In the genomic region with DNA sequence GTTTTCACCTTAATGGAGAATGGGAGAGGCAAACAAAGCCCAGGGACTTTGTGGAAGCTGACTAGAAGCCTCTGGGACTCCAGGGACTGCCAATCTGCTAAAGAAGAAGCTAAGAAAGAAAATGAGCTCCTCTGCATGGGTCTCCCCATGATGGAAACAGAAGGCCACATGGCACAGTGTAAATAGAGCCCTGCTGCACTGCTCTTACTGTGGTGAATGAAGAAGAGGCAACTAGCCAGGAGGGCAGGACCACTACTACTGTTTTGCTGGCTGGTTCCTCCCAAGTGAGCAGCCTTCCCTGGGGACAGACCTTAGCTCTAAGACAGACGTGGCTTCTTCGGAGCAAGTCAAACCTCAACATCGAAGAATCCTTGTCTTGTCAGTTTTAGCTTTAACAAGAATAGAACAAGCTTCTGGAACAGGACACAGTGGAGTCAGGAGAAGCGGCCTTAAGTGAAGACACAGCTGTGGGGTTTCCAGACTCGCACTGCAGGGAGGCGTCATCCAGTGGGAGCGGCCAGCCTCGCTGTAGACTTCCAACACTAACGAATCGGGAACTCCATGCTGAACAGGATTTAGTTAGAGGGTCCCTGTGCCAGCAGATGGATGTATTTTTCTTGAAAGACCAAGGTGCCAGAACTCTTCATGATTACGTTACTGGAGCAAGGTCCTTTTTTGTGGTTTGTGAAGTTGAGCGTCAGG, we compare ENCODE assay signal across 11 mouse cellular contexts.
DNase-seq lines count a peak whose midpoint lies in the region; ATAC-seq and TF ChIP-seq lines count a peak whose summit lies in the region.
"Had no signal": no experiment of that assay in that cellular context is flagged by ENCODE, and none has a peak within 500 bp of the region (broad histone marks: within the 10 kb centered on the region; RNA-seq: fewer than 3 reads in every experiment).

No protein-coding gene starts in this region.

- H3K36me3 ChIP-seq in forebrain, postnatal 0 days (ENCODE audit: insufficient read depth), result no peaks in the 10 kb centered on the region
- no peaks in the 10 kb centered on the region for H3K36me3 ChIP-seq in forebrain, embryonic 16.5 days (ENCODE audit: control insufficient read depth, insufficient read depth)
- no peaks in the 10 kb centered on the region for H3K36me3 ChIP-seq in limb, embryonic 13.5 days
- no peaks in the 10 kb centered on the region for H3K36me3 ChIP-seq in limb, embryonic 10.5 days
- H3K36me3 ChIP-seq in lung, embryonic 15.5 days, result no peaks in the 10 kb centered on the region
- H3K36me3 ChIP-seq: midbrain, embryonic 12.5 days had no signal

- DNase-seq in forebrain, postnatal 0 days, result peak; percentile 8
- no peak for DNase-seq in limb, embryonic 10.5 days (ENCODE audit: low spot score)
- DNase-seq in gastrocnemius, postnatal 14 days, result peak; percentile 66
- DNase-seq: cerebellum, postnatal 36 days had no signal

- H3K4me1 ChIP-seq in forebrain, postnatal 0 days (ENCODE audit: insufficient read depth), result no peaks in the 10 kb centered on the region
- H3K4me1 ChIP-seq in forebrain, embryonic 16.5 days (replicated peaks; ENCODE audit: control insufficient read depth, insufficient read depth, low read length), result no peaks in the 10 kb centered on the region
- H3K4me1 ChIP-seq in limb, embryonic 13.5 days, result peaks cover 23% of the 10 kb centered on the region
- peaks cover 4% of the 10 kb centered on the region; the same call in 1 of the 2 replicates for H3K4me1 ChIP-seq in limb, embryonic 10.5 days
- H3K4me1 ChIP-seq in lung, embryonic 15.5 days, result peaks cover 22% of the 10 kb centered on the region
- H3K4me1 ChIP-seq: midbrain, embryonic 12.5 days had no signal

- H3K9ac ChIP-seq in forebrain, postnatal 0 days, result no peak overlapping the region
- H3K9ac ChIP-seq in forebrain, embryonic 16.5 days (replicated peaks; ENCODE audit: low read depth, low read length), result no peak overlapping the region
- no peak overlapping the region for H3K9ac ChIP-seq in limb, embryonic 13.5 days
- no peak overlapping the region for H3K9ac ChIP-seq in lung, embryonic 15.5 days
- H3K9ac ChIP-seq: midbrain, embryonic 12.5 days had no signal

- no peak for TF ChIP-seq CTCF in forebrain, postnatal 0 days (IDR thresholded peaks at IDR 0.05; ENCODE audit: low read depth)

- H3K4me2 ChIP-seq in forebrain, postnatal 0 days (ENCODE audit: low read depth), result no peak overlapping the region
- H3K4me2 ChIP-seq in forebrain, embryonic 16.5 days (ENCODE audit: low read length), result no peak overlapping the region
- no peak overlapping the region for H3K4me2 ChIP-seq in limb, embryonic 13.5 days (replicated peaks)
- H3K4me2 ChIP-seq in lung, embryonic 15.5 days, result no peak overlapping the region
- H3K4me2 ChIP-seq: midbrain, embryonic 12.5 days had no signal

- no peak overlapping the region for H3K27ac ChIP-seq in forebrain, postnatal 0 days (ENCODE audit: low read depth, low read length)
- no peak overlapping the region for H3K27ac ChIP-seq in forebrain, embryonic 16.5 days (ENCODE audit: low read length)
- peak overlapping the region; percentile 65; the same call in 1 of the 2 replicates for H3K27ac ChIP-seq in limb, embryonic 13.5 days
- no peak overlapping the region for H3K27ac ChIP-seq in limb, embryonic 10.5 days
- peak overlapping the region; percentile 46 for H3K27ac ChIP-seq in lung, embryonic 15.5 days
- H3K27ac ChIP-seq: midbrain, embryonic 12.5 days had no signal

- intact Hi-C loops in gastrocnemius, postnatal 14 days (cut with DNase I; ENCODE audit: low total_unique reads), result no loop called here

- 67% methylated on average over 12 of the region's 12 CpGs for WGBS in forebrain, postnatal 0 days
- 68% methylated on average over 12 of the region's 12 CpGs for WGBS in forebrain, embryonic 16.5 days
- WGBS in limb, embryonic 13.5 days, result 60% methylated on average over 12 of the region's 12 CpGs
- WGBS in limb, embryonic 10.5 days, result 72% methylated on average over 12 of the region's 12 CpGs
- 50% methylated on average over 12 of the region's 12 CpGs for WGBS in lung, embryonic 15.5 days

- H3K27me3 ChIP-seq in forebrain, postnatal 0 days (ENCODE audit: insufficient read depth, low read length), result no peaks in the 10 kb centered on the region
- no peaks in the 10 kb centered on the region for H3K27me3 ChIP-seq in forebrain, embryonic 16.5 days (replicated peaks; ENCODE audit: control insufficient read depth, insufficient read depth, low read length)
- no peaks in the 10 kb centered on the region for H3K27me3 ChIP-seq in limb, embryonic 13.5 days
- H3K27me3 ChIP-seq in limb, embryonic 10.5 days (ENCODE audit: low read depth, poor library complexity, severe bottlenecking), result no peaks in the 10 kb centered on the region
- H3K27me3 ChIP-seq in lung, embryonic 15.5 days, result no peaks in the 10 kb centered on the region
- H3K27me3 ChIP-seq: midbrain, embryonic 12.5 days had no signal

- no peaks in the 10 kb centered on the region for H3K9me3 ChIP-seq in forebrain, postnatal 0 days (ENCODE audit: low read length)
- H3K9me3 ChIP-seq in forebrain, embryonic 16.5 days (ENCODE audit: control insufficient read depth, low read length), result no peaks in the 10 kb centered on the region
- H3K9me3 ChIP-seq in limb, embryonic 13.5 days, result no peaks in the 10 kb centered on the region
- no peaks in the 10 kb centered on the region for H3K9me3 ChIP-seq in limb, embryonic 10.5 days (replicated peaks)
- H3K9me3 ChIP-seq in lung, embryonic 15.5 days, result no peaks in the 10 kb centered on the region
- H3K9me3 ChIP-seq: midbrain, embryonic 12.5 days had no signal

- peak; percentile 64; the same call in 1 of the 2 replicates for ATAC-seq in forebrain, postnatal 0 days
- ATAC-seq in forebrain, embryonic 16.5 days, result no peak
- no peak for ATAC-seq in limb, embryonic 13.5 days (ENCODE audit: low FRiP score, low read depth)
- no peak; the same call in 1 of the 2 replicates for ATAC-seq in lung, embryonic 15.5 days (ENCODE audit: borderline replicate concordance, extremely low read depth, low FRiP score, low TSS enrichment)
- ATAC-seq in erythroid progenitor cell, adult 5-6 weeks (replicated peaks; ENCODE audit: low FRiP score, poor library complexity, severe bottlenecking), result no peak
- ATAC-seq in megakaryocyte, adult 5-6 weeks (ENCODE audit: poor library complexity, severe bottlenecking), result no peak
- ATAC-seq: intestine, postnatal 0 days had no signal

- H3K4me3 ChIP-seq in forebrain, postnatal 0 days (ENCODE audit: low read depth, low read length), result no peak overlapping the region
- no peak overlapping the region for H3K4me3 ChIP-seq in forebrain, embryonic 16.5 days (replicated peaks; ENCODE audit: low read length)
- no peak overlapping the region for H3K4me3 ChIP-seq in limb, embryonic 13.5 days
- H3K4me3 ChIP-seq in limb, embryonic 10.5 days, result no peak overlapping the region
- no peak overlapping the region for H3K4me3 ChIP-seq in lung, embryonic 15.5 days
- H3K4me3 ChIP-seq: midbrain, embryonic 12.5 days had no signal

Comparison
In these comparisons a context has a peak if more than half of its experiments do, and no peak if none do; other contexts are left out.
1. H3K27ac ChIP-seq: peak in limb, embryonic 13.5 days (single experiment) and lung, embryonic 15.5 days (single experiment); none in forebrain, postnatal 0 days (single experiment), forebrain, embryonic 16.5 days (single experiment) and limb, embryonic 10.5 days (single experiment).